Mouse (Mus musculus): ENCODE results near the gene Macrod2.

Macrod2 gene

GRCm38 (mm10) chr2:141728998-141729397 lies 1333.9 kb downstream of the Macrod2 start:
- DNase-seq: no peak

DNA sequence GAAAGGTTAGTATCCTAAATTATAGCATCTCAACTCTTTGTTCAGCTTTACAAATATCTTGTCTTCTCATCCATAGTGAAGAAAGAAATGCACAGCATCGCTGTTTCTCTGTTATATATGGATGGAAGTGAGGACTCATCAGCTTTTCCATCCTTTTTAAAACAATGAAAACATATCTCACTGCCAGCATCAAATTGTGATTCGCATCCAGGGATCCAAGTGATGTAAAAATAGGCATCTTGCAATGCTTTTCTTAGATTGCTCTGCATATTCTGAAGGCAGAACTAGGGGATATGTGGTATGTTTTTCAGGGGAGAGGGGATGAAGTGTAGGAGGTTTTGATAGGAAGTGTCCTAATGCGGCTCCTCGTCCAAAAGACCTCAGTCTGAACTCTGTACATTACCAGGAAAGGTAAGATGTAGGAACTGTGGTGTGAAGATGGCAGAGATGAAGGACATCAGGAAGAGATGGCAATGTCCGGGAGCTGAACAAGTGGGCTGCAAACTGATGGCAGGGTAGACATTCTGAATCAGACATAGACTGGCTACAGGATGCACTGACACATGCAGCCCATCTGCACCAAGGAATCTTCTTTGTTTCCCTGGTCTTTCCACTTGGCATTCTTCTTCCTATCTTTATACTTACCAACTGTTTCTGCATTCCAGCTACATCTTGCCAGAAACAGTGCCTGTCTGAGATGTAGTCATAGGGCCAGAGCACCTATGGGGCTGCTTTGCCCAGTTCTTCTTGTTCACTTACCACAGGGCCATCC lies 1341.8 kb downstream of the Macrod2 start:
- DNase-seq: no peak

- DNase-seq: no peak
These were observed 1343.6 kb downstream of the Macrod2 start for GRCm38 (mm10) chr2:141738702-141739101.

DNA sequence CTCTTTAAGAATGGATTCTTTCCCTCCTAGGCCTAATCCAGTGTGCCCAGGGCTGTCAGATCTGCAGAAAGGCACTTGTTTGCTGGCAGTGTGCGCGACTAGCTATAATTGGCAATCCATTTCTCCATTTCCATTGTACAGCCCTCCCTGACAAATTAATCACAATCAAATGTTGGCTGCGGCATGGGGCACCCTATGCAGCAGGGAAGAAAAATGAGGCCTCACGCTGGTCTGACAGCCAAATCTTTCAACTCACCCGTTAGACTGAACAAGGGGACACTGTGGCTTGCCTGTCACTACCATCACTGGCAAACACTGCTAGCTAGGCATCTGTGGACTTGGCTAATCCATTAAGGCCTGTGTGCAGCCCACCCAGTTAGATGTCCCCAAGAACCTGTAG lies 1345.2 kb downstream of the Macrod2 start:
- DNase-seq: no peak

DNA sequence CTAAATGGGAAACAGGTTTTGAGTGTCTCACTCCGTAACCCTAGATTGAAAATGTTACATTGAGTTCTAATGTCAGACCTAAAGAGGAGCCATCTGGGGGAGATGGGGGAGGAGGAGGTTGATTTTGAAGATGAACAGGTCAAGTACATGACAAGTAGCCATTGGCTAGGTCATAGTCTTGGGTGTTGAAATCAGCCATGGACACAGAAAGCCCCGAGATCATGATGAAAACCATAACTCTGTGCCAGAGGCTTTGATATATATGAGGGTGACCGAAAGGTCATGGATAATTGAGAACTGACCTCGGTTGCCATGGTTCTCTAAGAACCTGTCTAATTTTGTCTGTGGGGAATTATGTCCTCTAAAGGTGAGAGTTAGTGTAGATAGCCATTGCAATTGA lies 1405.1 kb downstream of the Macrod2 start:
- no peak for DNase-seq

GRCm38 (mm10) chr2:141800909-141801308 lies 1405.8 kb downstream of the Macrod2 start:
- no peak for DNase-seq

DNA sequence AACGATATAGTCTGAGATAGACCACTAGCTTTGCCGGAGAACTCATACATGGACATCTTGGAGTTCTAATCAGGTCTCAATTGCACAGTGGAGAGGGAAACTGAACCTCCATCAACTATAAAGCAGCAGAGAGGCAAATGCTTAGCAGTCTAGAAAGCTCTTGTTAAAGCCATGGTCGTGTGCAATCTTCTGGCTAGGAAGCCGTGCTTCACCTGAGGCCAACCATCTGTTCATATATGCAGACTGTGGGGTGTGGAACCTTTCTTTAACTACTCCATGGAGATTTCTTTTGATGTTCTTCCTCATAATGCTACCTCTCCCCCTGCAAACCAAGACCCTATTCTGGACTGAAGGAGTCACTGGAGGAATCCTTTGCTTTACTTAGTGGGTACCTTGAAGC lies 1421.2 kb downstream of the Macrod2 start:
- DNase-seq: no peak

- no peak for DNase-seq
These were observed 1422.6 kb downstream of the Macrod2 start for GRCm38 (mm10) chr2:141817546-141818180.

DNA sequence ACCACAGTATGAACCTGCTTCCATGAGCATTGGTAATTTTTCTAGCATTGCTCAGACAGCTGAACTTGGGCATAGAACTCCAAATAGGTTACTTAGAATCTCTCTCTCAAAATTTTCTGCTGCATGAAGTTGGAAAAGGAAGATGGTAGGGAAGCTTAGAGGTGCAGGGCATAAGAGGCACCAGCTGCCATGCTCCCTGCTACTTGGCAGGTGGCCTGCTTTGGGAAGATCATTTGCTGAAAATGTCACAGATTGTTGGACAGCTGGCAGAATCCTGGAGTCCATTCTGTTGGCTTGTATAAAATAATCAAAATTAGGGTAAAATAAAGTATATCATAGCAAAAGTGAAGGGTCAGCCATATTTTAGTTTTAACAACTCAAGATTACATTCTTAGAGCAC lies 1425.7 kb downstream of the Macrod2 start:
- DNase-seq: no peak

DNA sequence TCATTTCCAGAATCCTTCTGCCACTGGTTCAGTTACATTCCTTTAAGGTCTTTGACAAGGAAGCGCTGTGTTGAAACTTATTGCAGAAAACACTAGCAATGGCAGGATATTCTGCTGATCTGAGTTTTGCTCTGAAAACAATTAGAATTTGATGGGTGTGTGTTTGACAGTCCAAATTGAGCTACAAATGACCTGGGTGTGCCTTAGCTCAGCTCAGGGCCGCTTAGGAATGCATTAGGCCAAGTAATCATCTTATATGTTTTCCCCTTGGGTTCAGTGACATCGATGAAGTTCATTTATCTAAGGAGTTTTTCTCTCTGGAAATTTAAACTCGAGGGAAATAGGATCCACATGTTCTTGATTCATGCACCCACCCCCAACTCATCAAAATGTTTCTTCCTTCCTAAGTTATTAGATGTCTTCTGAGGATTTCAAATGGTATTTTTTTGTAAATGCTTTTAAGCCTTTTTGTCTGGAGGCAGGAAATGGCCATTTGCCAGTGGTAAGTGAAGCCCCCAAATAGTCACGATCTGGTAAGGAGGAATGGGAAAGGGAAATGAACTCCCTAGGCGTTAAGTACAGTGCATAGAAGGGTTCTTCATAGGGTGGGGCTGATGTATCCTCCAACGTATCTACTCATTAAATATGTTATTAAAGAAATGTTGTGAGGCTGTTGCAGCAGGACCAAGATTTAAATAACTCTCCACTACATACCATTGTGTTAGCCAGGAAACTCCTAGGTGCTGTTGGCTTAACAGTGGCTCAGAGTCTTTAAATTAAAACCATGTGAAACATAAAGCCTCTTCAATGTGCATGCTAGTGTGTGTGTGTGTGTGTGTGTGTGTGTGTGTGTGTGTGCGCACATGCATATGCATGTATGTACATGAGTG lies 1430.7 kb downstream of the Macrod2 start:
- DNase-seq: no peak

DNA sequence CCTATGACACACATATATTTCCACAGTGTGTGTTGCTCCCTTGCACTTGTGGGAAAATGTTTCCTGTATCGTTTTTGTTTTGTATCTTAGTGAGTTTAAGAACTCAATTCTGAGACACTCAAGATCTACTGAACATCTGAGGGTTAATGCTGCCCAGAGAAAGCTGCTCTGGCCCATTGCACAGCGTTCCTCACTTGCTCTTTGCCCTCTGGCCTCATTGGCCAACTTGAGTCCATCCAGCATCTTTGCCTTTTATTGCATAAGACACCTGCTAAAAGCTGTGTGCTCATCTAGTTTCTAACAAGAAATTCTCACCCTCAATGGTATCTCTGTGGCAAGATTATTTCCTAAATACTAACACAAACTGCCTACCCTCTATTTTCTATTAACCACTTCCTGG lies 1435.4 kb downstream of the Macrod2 start:
- DNase-seq: peak; percentile 60

- no peak for DNase-seq
These were observed 1436.4 kb downstream of the Macrod2 start for GRCm38 (mm10) chr2:141831515-141831914.

DNA sequence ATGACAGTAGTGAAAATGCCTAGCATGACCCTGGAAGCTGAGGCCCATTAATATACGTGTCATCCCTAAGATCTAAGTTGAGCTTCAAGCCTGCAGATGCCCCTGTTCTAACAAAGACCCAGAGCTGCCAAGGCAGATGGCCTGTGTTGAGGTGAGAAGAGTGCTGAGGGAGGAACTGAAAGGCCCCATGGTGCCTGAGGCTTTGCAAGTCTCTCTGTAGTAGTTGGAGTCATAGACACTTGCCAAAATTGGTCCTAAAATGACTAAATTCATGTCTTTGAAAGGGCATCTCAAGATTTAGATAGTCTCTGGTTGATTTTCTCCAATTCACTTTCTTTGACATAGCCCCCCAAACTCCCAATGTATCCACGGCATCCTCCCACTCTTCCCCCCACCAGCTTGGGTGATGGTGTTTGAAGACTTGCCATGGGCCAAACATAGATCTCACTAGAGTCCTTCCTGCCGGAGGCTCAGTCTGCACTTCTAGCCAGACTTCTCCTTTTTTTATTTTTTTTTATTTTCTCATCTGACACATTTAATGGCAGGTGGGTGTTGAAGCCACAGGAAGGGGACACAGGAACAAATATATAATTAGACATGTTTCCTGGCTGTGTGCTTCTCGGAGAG lies 1439.2 kb downstream of the Macrod2 start:
- no peak for DNase-seq

DNA sequence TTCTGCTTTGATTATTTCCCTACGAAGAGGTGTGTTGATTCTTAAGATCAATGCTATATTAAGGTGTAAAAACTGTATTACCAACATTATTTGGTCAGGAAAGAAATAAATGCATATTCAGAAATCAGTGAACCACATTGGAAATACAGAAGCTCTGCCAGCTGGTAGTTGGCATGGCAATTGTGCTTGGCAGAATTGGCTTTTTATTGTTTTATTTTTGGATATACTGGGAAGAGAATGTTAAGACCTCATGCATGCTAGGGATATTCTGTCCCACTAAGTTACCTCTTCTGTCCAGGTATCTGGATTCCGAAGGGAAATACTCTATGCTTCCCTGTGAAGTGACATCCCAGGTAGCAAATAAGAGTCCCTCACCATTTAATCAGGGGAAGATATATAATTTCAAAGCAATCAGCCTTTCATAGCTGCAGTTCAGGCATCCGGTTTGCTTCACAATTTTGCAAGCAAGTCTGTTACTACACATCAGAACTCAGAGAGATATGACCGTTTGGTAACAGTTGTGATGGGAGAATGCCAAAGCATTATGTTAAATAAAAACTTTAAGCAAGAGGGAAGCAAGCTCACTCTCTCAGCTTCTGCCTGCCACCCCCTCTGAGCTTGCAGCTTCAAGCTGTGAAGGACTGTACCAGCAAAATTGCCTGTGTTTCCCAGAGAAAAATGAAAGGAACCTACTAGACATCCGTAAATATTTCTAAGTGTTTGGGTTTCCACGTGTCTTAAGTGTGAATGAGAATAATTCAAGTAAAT lies 1449.5 kb downstream of the Macrod2 start:
- no peak for DNase-seq

- no peak for DNase-seq
These were observed 1464.1 kb downstream of the Macrod2 start for GRCm38 (mm10) chr2:141859220-141859619.

GRCm38 (mm10) chr2:141861679-141862268 lies 1466.7 kb downstream of the Macrod2 start:
- no peak for DNase-seq

- DNase-seq: no peak
These were observed 1467.6 kb downstream of the Macrod2 start for GRCm38 (mm10) chr2:141862531-141863265.

- no peak for DNase-seq
These were observed 1468.6 kb downstream of the Macrod2 start for GRCm38 (mm10) chr2:141863628-141864165.

- DNase-seq: no peak
These were observed 1475.8 kb downstream of the Macrod2 start for GRCm38 (mm10) chr2:141870930-141871329.

- DNase-seq: no peak
These were observed 1481.2 kb downstream of the Macrod2 start for GRCm38 (mm10) chr2:141876155-141876851.

Data from kidney, adult 9 months (tissue).